Mouse (Mus musculus): ENCODE results near the gene Lmnb2. TPM values are rescaled to one million over a fixed set of nuclear protein-coding genes. Genes with fewer than 3 reads are reported as not detected.

Lmnb2 gene
- polyA plus RNA-seq, 1 experiment = 26.1 TPM

GRCm38 (mm10) chr10:80948570-80948969, 30.5 kb upstream of the Lmnb2 start:
- no peak for DNase-seq (ENCODE audit: low read depth, low spot score)
- 5% methylated on average over 6 of the region's 6 CpGs for WGBS

GRCm38 (mm10) chr10:80947802-80948201, 29.8 kb upstream of the Lmnb2 start:
- WGBS = 20% methylated on average over 2 of the region's 2 CpGs
- no peak for DNase-seq (ENCODE audit: low read depth, low spot score)

GRCm38 (mm10) chr10:80946684-80947437, 28.8 kb upstream of the Lmnb2 start:
- no peak for DNase-seq (ENCODE audit: low read depth, low spot score)
- WGBS = 67% methylated on average over 14 of the region's 14 CpGs

GRCm38 (mm10) chr10:80944231-80944630, 26.2 kb upstream of the Lmnb2 start:
- 87% methylated on average over 5 of the region's 5 CpGs for WGBS
- DNase-seq (ENCODE audit: low read depth, low spot score) = no peak

- no peak for DNase-seq (ENCODE audit: low read depth, low spot score)
- 57% methylated on average over 9 of the region's 9 CpGs for WGBS
Observed at GRCm38 (mm10) chr10:80943701-80944100, 25.7 kb upstream of the Lmnb2 start.

DNA sequence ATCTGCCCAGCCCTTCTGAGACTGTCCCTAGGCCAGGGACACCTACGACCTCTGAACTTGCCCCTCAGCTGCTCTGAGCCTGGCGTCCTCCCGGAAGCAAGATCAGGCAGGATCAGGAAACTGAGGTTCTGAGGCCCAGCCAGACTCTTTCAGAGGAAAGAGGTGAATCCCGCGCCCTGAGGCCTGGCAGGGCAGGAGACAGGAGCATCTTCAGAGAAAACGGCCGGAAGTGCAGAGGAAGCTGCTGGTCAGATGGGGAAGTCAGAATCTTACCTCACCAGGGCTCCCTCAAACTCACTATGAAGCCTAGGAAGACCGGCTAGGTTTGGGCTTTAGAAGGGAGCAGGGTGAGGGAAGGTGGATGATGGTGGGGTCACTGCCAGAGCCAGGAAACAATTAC, 24.9 kb upstream of the Lmnb2 start:
- 74% methylated on average over 8 of the region's 8 CpGs for WGBS

GRCm38 (mm10) chr10:80940988-80941347, 22.9 kb upstream of the Lmnb2 start:
- no peak for DNase-seq (ENCODE audit: low read depth, low spot score)
- WGBS = 48% methylated on average over 2 of the region's 2 CpGs

More for the DNA sequence above, 24.9 kb upstream of the Lmnb2 start:
- no peak for DNase-seq (ENCODE audit: low read depth, low spot score)

- DNase-seq (ENCODE audit: low read depth, low spot score) = no peak
- 17% methylated on average over 8 of the region's 8 CpGs for WGBS
Observed at GRCm38 (mm10) chr10:80940320-80940987, 22.4 kb upstream of the Lmnb2 start.

GRCm38 (mm10) chr10:80939671-80940070, 21.6 kb upstream of the Lmnb2 start:
- 1% methylated on average over 28 of the region's 28 CpGs for WGBS
- no peak for DNase-seq (ENCODE audit: low read depth, low spot score)

DNA sequence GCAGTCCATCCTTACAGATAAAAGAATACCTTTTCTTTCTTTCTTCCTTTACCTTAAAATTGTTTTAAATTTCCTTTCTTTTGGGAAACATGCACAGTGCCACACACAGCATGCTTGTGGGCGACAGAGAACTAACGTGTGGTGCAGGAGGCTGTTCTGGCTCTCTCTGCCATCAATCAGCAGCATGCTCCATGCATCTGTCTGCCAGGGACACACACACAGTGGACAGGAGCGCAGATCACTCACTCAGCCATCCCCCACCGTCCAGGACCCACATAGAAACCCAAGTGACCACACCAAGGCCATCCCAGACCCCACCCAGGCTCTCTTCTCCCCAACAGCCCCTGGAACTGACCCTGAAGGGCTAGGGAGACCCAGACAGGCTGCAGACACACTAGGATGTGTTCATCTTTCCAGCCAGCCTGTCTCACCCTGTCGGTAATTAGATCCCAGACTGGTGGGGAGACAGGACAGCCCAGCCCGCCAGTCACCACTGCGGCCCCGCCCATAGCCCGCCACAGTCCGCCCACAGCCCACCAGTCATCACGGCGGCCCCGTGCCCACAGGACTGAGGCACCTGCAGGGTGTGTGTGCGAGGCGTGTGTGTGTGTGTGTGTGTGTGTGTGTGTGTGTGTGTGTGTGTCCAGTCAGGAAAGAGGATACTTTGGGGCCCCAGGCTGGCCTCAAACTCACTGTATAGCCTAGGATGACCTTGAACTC, 20.9 kb upstream of the Lmnb2 start:
- 19% methylated on average over 15 of the region's 15 CpGs for WGBS
- no peak for DNase-seq (ENCODE audit: low read depth, low spot score)

- 18% methylated on average over 8 of the region's 8 CpGs for WGBS
- DNase-seq (ENCODE audit: low read depth, low spot score) = no peak
Observed at GRCm38 (mm10) chr10:80937646-80938045, 19.6 kb upstream of the Lmnb2 start.

DNA sequence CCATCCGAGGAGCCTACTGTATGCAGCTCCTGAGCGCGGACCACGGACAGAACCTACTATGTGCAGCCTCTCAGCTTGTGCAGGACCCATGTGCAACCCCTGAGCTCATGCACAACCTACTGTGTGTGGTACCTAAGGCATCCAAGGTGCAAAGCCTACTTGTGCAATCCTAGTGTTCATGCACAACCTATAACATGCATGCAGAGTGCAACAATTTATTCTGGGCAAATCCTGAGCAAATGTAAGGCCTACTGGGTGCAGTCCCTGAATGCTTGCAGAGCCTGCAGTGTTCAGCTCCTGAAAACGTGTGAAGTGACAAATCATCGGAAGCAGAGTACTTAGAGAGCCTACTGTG, 18.7 kb upstream of the Lmnb2 start:
- WGBS = 17% methylated on average over 6 of the region's 6 CpGs
- DNase-seq (ENCODE audit: low read depth, low spot score) = no peak

DNA sequence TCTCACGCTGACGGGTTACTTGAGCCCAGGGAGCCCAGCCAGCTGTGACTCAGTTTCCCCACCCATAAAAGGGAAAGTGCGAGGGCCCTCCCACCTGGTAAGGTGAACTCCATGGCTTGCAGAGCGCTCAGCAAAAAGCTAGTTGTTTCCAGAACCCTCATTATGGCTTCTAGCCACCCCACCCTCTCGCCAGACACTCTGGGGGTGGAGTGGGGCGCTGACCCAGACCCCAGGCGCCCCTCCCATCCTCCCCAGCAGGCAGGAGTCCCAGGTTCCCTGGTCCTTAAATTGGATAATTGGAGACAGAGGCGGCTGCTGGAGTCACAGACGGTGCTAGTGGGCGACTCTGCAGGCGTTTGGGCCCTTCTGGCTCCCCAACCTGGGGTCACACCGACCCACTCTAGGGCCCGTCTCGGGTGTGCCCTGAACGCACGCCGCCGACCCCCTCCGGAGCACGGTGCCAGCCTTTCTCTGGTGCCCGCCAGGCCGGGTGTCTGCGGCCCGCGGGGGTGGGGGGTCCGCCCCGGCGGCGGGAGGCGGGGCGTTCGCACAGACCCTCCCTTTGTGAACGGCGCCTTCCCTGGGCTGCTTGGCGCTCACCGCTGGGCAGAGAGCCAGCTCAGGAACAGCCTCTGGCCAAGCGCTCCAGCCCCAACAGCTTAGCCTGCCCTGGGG, 18.2 kb upstream of the Lmnb2 start:
- WGBS = 3% methylated on average over 37 of the region's 37 CpGs
- no peak for DNase-seq (ENCODE audit: low read depth, low spot score)

DNA sequence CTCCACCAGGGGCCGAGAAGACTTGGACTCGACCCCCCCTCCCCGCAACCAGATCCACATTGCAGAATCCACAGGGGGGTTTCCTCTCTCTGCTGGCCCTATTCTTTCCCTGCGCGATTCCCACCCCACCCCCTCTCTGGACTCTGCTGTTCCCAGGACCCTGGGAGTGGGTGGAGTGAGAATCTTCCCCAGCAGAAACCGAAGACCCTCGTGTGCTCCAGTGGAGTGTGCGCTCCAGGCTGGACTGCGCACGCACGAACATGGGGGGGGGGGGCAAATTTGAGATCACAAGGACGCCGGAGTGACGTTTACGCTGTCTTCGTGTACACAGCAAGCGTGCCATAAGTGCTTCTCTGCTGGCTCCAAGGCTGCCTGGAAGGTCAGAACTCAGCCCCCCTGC, 17.7 kb upstream of the Lmnb2 start:
- no peak for DNase-seq (ENCODE audit: low read depth, low spot score)
- WGBS = 25% methylated on average over 17 of the region's 17 CpGs

GRCm38 (mm10) chr10:80935241-80935640, 17.2 kb upstream of the Lmnb2 start:
- WGBS = 52% methylated on average over 3 of the region's 3 CpGs
- DNase-seq (ENCODE audit: low read depth, low spot score) = no peak

DNA sequence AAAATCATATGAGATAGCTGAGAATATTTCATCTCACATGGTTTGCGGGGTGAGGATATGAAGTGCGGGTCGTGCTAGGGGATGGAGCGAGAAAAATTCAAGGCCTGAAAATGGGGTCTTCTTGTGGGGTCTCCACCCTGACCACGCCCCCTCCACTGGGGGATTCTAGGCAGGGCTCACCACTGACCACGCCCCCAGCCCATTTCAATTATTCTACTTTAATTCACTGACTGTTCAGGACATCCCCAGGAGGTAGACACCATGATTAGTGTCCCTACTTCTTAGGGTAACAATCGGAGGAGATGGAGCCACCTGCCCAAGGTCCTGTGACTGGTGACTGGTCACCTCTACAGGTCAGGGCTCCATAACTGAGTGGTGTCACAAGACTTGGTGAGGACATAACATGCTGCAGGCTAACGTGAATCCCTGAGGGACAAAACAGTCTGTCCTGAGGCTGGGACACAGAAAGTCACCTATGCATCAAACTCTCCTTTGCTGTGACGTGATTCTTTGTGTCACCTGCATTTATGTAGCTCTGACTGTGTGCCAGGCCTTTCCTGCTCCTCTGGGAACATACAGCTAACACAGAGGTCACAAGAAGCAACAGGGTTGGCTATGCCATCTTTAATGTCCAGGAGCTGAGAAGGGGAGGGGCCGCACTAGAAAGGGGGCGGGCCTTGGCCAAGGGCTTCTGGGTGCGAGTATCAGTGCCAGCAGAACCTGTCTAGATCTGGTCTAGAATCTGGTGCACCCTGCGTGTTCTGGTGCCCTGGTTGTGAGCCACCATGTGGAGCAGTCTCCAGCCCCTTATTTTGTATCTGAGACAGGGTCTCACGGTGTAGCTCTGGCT, 16.3 kb upstream of the Lmnb2 start:
- WGBS = 68% methylated on average over 14 of the region's 14 CpGs
- no peak for DNase-seq (ENCODE audit: low read depth, low spot score)

DNA sequence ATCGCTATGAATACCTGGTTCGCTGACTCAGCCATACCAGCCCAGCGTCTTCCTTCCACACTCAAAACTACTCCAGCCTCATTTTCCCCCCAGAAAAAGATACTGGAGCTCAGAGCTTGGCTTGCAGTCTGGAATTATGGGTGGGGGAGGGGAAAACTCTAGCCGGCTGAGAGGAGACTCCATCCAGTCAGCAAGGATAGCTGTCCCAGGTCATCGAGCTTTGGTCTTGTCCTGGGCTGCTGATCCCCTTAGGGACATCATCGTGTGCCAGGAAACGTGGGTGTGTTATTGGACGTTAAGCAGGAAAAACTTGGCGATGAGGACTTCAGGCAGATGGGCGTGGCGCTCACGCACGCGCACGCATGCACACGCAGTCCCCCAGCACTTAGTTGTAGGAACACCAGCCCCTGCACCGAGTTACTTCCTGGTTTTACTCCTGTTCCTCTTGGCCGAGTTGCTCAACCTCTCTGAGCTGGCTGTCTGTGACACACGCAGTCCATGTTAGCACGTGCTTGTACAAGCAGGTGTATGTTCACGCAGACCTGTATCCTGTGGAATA, 15.5 kb upstream of the Lmnb2 start:
- DNase-seq (ENCODE audit: low read depth, low spot score) = no peak
- 2% methylated on average over 21 of the region's 21 CpGs for WGBS

GRCm38 (mm10) chr10:80932700-80933420, 14.8 kb upstream of the Lmnb2 start:
- DNase-seq (ENCODE audit: low read depth, low spot score) = no peak
- 7% methylated on average over 17 of the region's 17 CpGs for WGBS
